Mouse (Mus musculus): ENCODE measurements around the gene Uvrag. TPM values are rescaled to one million over a fixed set of nuclear protein-coding genes. Genes with fewer than 3 reads are reported as not detected.

Uvrag gene
- polyA plus RNA-seq, 1 experiment from 2014 or later, result 18.2 TPM

GRCm38 (mm10) chr7:99091915-99092645 is 48.9 kb downstream of the Uvrag start:
- H3K27me3 ChIP-seq (replicated peaks; ENCODE audit: control insufficient read depth, insufficient read depth, low read length), result no peaks in the 10 kb centered on the region
- DNase-seq (ENCODE audit: low spot score) (no peak), ATAC-seq (ENCODE audit: low read depth) (no peak)
- WGBS, result 86% methylated on average over 17 of the region's 17 CpGs
- no peaks in the 10 kb centered on the region for H3K9me3 ChIP-seq (ENCODE audit: control insufficient read depth, low read length)
- no peak overlapping the region for H3K27ac ChIP-seq (replicated peaks; ENCODE audit: low read depth, low read length)
- H3K4me3 ChIP-seq (ENCODE audit: low read depth, low read length), result no peak overlapping the region
- no peak overlapping the region for H3K9ac ChIP-seq (ENCODE audit: low read depth, low read length)
- no peaks in the 10 kb centered on the region for H3K4me1 ChIP-seq (ENCODE audit: control insufficient read depth, insufficient read depth, low read length)
- peaks cover 4% of the 10 kb centered on the region; the same call in 1 of the 2 replicates for H3K36me3 ChIP-seq (ENCODE audit: control insufficient read depth, insufficient read depth, low read length)
- H3K4me2 ChIP-seq (ENCODE audit: low read depth, low read length), result no peak overlapping the region

- no peak overlapping the region for H3K27ac ChIP-seq (replicated peaks; ENCODE audit: low read depth, low read length)
These were observed 51.2 kb downstream of the Uvrag start for GRCm38 (mm10) chr7:99089716-99090115.

GRCm38 (mm10) chr7:99088576-99089346 is 52.2 kb downstream of the Uvrag start:
- H3K36me3 ChIP-seq (ENCODE audit: control insufficient read depth, insufficient read depth, low read length), result no peaks in the 10 kb centered on the region
- no peaks in the 10 kb centered on the region for H3K9me3 ChIP-seq (ENCODE audit: control insufficient read depth, low read length)
- WGBS, result 88% methylated on average over 10 of the region's 10 CpGs
- H3K27me3 ChIP-seq (replicated peaks; ENCODE audit: control insufficient read depth, insufficient read depth, low read length), result no peaks in the 10 kb centered on the region
- no peak overlapping the region for H3K27ac ChIP-seq (replicated peaks; ENCODE audit: low read depth, low read length)
- H3K4me2 ChIP-seq (ENCODE audit: low read depth, low read length), result no peak overlapping the region
- H3K9ac ChIP-seq (ENCODE audit: low read depth, low read length), result no peak overlapping the region
- DNase-seq (ENCODE audit: low spot score), result no peak
- ATAC-seq (ENCODE audit: low read depth), result no peak
- no peaks in the 10 kb centered on the region for H3K4me1 ChIP-seq (ENCODE audit: control insufficient read depth, insufficient read depth, low read length)
- H3K4me3 ChIP-seq (ENCODE audit: low read depth, low read length), result no peak overlapping the region

More at GRCm38 (mm10) chr7:99089716-99090115, 51.2 kb downstream of the Uvrag start:
- DNase-seq (ENCODE audit: low spot score) (no peak), ATAC-seq (ENCODE audit: low read depth) (no peak)
- Histone ChIP-seq H3K4me2 (ENCODE audit: low read depth, low read length) (no peak overlapping the region), H3K27me3 (replicated peaks; ENCODE audit: control insufficient read depth, insufficient read depth, low read length) (no peaks in the 10 kb centered on the region), H3K4me3 (ENCODE audit: low read depth, low read length) (no peak overlapping the region), H3K36me3 (ENCODE audit: control insufficient read depth, insufficient read depth, low read length) (no peaks in the 10 kb centered on the region), H3K4me1 (ENCODE audit: control insufficient read depth, insufficient read depth, low read length) (no peaks in the 10 kb centered on the region), H3K9ac (ENCODE audit: low read depth, low read length) (no peak overlapping the region), H3K9me3 (ENCODE audit: control insufficient read depth, low read length) (no peaks in the 10 kb centered on the region)
- 78% methylated on average over 4 of the region's 4 CpGs for WGBS

GRCm38 (mm10) chr7:99087581-99087980 is 53.4 kb downstream of the Uvrag start:
- Histone ChIP-seq H3K36me3 (ENCODE audit: control insufficient read depth, insufficient read depth, low read length) (no peaks in the 10 kb centered on the region), H3K4me1 (ENCODE audit: control insufficient read depth, insufficient read depth, low read length) (no peaks in the 10 kb centered on the region), H3K27ac (replicated peaks; ENCODE audit: low read depth, low read length) (no peak overlapping the region), H3K9me3 (ENCODE audit: control insufficient read depth, low read length) (no peaks in the 10 kb centered on the region), H3K4me2 (ENCODE audit: low read depth, low read length) (no peak overlapping the region), H3K27me3 (replicated peaks; ENCODE audit: control insufficient read depth, insufficient read depth, low read length) (no peaks in the 10 kb centered on the region), H3K4me3 (ENCODE audit: low read depth, low read length) (no peak overlapping the region), H3K9ac (ENCODE audit: low read depth, low read length) (no peak overlapping the region)
- 57% methylated on average over 7 of the region's 7 CpGs for WGBS
- DNase-seq (ENCODE audit: low spot score) (peak; percentile 42), ATAC-seq (ENCODE audit: low read depth) (0 out of 2 replicates have a peak, but pooled peaks have one; percentile 65)

GRCm38 (mm10) chr7:99086646-99087443 is 54.1 kb downstream of the Uvrag start:
- WGBS, result 68% methylated on average over 9 of the region's 9 CpGs
- no peaks in the 10 kb centered on the region for H3K9me3 ChIP-seq (ENCODE audit: control insufficient read depth, low read length)
- no peaks in the 10 kb centered on the region for H3K36me3 ChIP-seq (ENCODE audit: control insufficient read depth, insufficient read depth, low read length)
- no peak for DNase-seq (ENCODE audit: low spot score)
- H3K9ac ChIP-seq (ENCODE audit: low read depth, low read length), result no peak overlapping the region
- no peak overlapping the region for H3K4me2 ChIP-seq (ENCODE audit: low read depth, low read length)
- H3K4me3 ChIP-seq (ENCODE audit: low read depth, low read length), result no peak overlapping the region
- no peaks in the 10 kb centered on the region for H3K4me1 ChIP-seq (ENCODE audit: control insufficient read depth, insufficient read depth, low read length)
- ATAC-seq (ENCODE audit: low read depth), result no peak
- H3K27ac ChIP-seq (replicated peaks; ENCODE audit: low read depth, low read length), result no peak overlapping the region
- no peaks in the 10 kb centered on the region for H3K27me3 ChIP-seq (replicated peaks; ENCODE audit: control insufficient read depth, insufficient read depth, low read length)

- no peak for DNase-seq (ENCODE audit: low spot score)
- no peaks in the 10 kb centered on the region for H3K9me3 ChIP-seq (ENCODE audit: control insufficient read depth, low read length)
- H3K9ac ChIP-seq (ENCODE audit: low read depth, low read length), result no peak overlapping the region
- H3K36me3 ChIP-seq (ENCODE audit: control insufficient read depth, insufficient read depth, low read length), result no peaks in the 10 kb centered on the region
- ATAC-seq (ENCODE audit: low read depth), result no peak
- no peak overlapping the region for H3K27ac ChIP-seq (replicated peaks; ENCODE audit: low read depth, low read length)
- no peak overlapping the region for H3K4me2 ChIP-seq (ENCODE audit: low read depth, low read length)
- no peaks in the 10 kb centered on the region for H3K4me1 ChIP-seq (ENCODE audit: control insufficient read depth, insufficient read depth, low read length)
- H3K4me3 ChIP-seq (ENCODE audit: low read depth, low read length), result no peak overlapping the region
- WGBS, result 75% methylated on average over 3 of the region's 3 CpGs
- no peaks in the 10 kb centered on the region for H3K27me3 ChIP-seq (replicated peaks; ENCODE audit: control insufficient read depth, insufficient read depth, low read length)
These were observed 55.7 kb downstream of the Uvrag start for GRCm38 (mm10) chr7:99085249-99085648.

GRCm38 (mm10) chr7:99079522-99079921 is 61.4 kb downstream of the Uvrag start:
- H3K36me3 ChIP-seq (ENCODE audit: control insufficient read depth, insufficient read depth, low read length), result no peaks in the 10 kb centered on the region
- H3K27ac ChIP-seq (replicated peaks; ENCODE audit: low read depth, low read length), result no peak overlapping the region
- ATAC-seq (ENCODE audit: low read depth) (no peak), DNase-seq (ENCODE audit: low spot score) (peak; percentile 51)
- 16% methylated on average over 4 of the region's 4 CpGs for WGBS
- H3K4me2 ChIP-seq (ENCODE audit: low read depth, low read length), result no peak overlapping the region
- H3K4me1 ChIP-seq (ENCODE audit: control insufficient read depth, insufficient read depth, low read length), result 0 out of 2 replicates have a peak, but pooled peaks cover 3% of the 10 kb centered on the region
- no peaks in the 10 kb centered on the region for H3K9me3 ChIP-seq (ENCODE audit: control insufficient read depth, low read length)
- no peaks in the 10 kb centered on the region for H3K27me3 ChIP-seq (replicated peaks; ENCODE audit: control insufficient read depth, insufficient read depth, low read length)
- no peak overlapping the region for H3K9ac ChIP-seq (ENCODE audit: low read depth, low read length)
- no peak overlapping the region for H3K4me3 ChIP-seq (ENCODE audit: low read depth, low read length)

GRCm38 (mm10) chr7:99078805-99079204 is 62.1 kb downstream of the Uvrag start:
- Histone ChIP-seq H3K36me3 (ENCODE audit: control insufficient read depth, insufficient read depth, low read length) (no peaks in the 10 kb centered on the region), H3K27me3 (replicated peaks; ENCODE audit: control insufficient read depth, insufficient read depth, low read length) (no peaks in the 10 kb centered on the region), H3K4me1 (ENCODE audit: control insufficient read depth, insufficient read depth, low read length) (0 out of 2 replicates have a peak, but pooled peaks cover 3% of the 10 kb centered on the region), H3K9me3 (ENCODE audit: control insufficient read depth, low read length) (no peaks in the 10 kb centered on the region), H3K27ac (replicated peaks; ENCODE audit: low read depth, low read length) (no peak overlapping the region), H3K4me2 (ENCODE audit: low read depth, low read length) (no peak overlapping the region), H3K4me3 (ENCODE audit: low read depth, low read length) (no peak overlapping the region), H3K9ac (ENCODE audit: low read depth, low read length) (no peak overlapping the region)
- 86% methylated on average over 6 of the region's 6 CpGs for WGBS
- ATAC-seq (ENCODE audit: low read depth), result no peak
- DNase-seq (ENCODE audit: low spot score), result no peak
